Mouse (Mus musculus): ENCODE measurements around the gene Clpx. TPM values are rescaled to one million over a fixed set of nuclear protein-coding genes. Genes with fewer than 3 reads are reported as not detected.
"Not testable (repeated sequence)": the region's sequence is repeated elsewhere in the genome, so short reads cannot be mapped to it uniquely, and the experiment has no call there.

The Clpx gene
- polyA plus RNA-seq, 1 experiment from 2014 or later = 50.0 TPM

DNA sequence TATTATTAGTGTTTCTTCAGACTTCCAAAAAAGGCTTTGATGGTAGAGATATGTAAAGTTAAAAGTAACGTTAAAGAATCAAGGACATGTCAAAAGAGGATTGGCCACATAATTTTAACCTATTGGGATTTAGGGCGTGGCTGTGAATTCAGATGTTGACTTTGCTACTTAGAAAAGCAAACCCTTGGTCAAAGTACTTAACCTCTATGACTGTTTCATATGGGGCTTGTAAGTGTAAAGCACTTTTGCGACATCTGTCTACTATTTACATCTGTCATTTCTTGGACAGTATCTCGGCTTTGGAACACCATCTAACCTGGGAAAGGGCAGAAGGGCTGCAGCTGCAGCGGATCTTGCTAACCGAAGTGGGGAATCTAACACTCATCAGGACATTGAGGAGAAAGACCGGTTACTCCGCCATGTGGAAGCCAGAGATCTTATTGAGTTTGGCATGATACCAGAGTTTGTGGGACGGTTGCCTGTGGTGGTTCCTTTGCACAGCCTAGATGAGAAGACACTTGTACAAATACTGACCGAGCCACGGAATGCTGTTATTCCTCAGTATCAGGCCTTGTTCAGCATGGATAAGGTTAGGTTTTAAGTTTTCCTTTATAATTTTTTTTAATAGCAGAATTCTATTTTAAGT is 28.3 kb downstream of the Clpx start:
- H3K9me3 ChIP-seq = no peaks in the 10 kb centered on the region
- no peak overlapping the region for H3K4me3 ChIP-seq
- no peak overlapping the region for H3K4me2 ChIP-seq
- peaks cover 73% of the 10 kb centered on the region for H3K36me3 ChIP-seq
- 72% methylated on average over 11 of the region's 11 CpGs for WGBS
- ATAC-seq (ENCODE audit: borderline replicate concordance, extremely low read depth, low FRiP score, low TSS enrichment) = no peak
- no peak overlapping the region for H3K9ac ChIP-seq
- no peak overlapping the region for H3K27ac ChIP-seq
- no peaks in the 10 kb centered on the region for H3K4me1 ChIP-seq
- H3K27me3 ChIP-seq = no peaks in the 10 kb centered on the region

DNA sequence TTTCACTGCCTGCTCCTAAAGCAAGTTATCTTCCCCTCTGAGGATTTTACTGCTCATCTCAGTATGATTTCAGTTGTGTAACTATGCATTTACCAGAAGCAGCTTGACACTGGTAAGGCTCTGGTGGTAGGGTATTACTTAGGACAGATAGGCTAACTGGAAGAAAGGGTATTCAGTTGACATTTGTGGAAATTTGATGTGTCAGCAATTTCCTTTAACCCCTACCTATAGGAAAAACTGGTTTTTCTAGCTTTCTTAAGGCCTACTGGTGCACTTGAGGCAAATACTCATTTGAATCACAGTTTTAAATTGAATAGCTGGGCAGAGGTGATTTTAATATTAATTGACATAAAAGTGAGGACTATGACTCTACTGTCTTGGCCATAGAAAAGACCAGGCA is 31.9 kb downstream of the Clpx start:
- no peak for ATAC-seq (ENCODE audit: borderline replicate concordance, extremely low read depth, low FRiP score, low TSS enrichment)
- Histone ChIP-seq H3K4me3 (no peak overlapping the region), H3K4me2 (no peak overlapping the region), H3K4me1 (no peaks in the 10 kb centered on the region), H3K27ac (no peak overlapping the region), H3K27me3 (no peaks in the 10 kb centered on the region), H3K9ac (no peak overlapping the region), H3K36me3 (peaks cover 70% of the 10 kb centered on the region), H3K9me3 (no peaks in the 10 kb centered on the region)

DNA sequence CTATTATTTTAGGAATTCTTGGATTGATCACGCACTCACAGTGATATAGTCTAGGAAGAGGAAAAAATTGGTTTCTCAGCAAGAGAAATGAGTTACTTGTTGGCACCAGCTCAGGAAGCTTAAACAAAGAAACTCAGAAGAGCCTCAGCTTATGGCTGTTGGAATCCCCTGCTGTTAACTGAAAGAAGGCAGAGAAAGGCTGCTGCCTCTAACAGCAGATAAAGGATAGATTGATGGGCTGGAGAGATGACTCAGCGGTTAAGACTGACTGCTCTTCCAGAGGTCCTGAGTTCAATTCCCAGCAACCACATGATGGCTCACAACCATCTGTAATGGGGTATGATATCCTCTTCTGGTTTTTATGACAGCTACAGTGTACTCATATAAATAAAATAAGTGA is 33.3 kb downstream of the Clpx start:
- no peak for ATAC-seq (ENCODE audit: borderline replicate concordance, extremely low read depth, low FRiP score, low TSS enrichment)
- H3K4me2 ChIP-seq = no peak overlapping the region
- H3K36me3 ChIP-seq = peaks cover 60% of the 10 kb centered on the region
- whole genome bisulfite sequencing = 89% methylated on average over 2 of the region's 2 CpGs
- no peak overlapping the region for H3K9ac ChIP-seq
- H3K9me3 ChIP-seq = no peaks in the 10 kb centered on the region
- no peaks in the 10 kb centered on the region for H3K4me1 ChIP-seq
- no peak overlapping the region for H3K4me3 ChIP-seq
- H3K27ac ChIP-seq = no peak overlapping the region
- H3K27me3 ChIP-seq = no peaks in the 10 kb centered on the region

GRCm38 (mm10) chr9:65333958-65334357 is 39.9 kb downstream of the Clpx start:
- H3K9ac ChIP-seq = no peak overlapping the region
- ATAC-seq (ENCODE audit: borderline replicate concordance, extremely low read depth, low FRiP score, low TSS enrichment) = no peak
- no peaks in the 10 kb centered on the region for H3K4me1 ChIP-seq
- no peak overlapping the region for H3K27ac ChIP-seq
- H3K9me3 ChIP-seq = no peaks in the 10 kb centered on the region
- H3K27me3 ChIP-seq = no peaks in the 10 kb centered on the region
- 77% methylated on average over 5 of the region's 5 CpGs for WGBS
- H3K4me2 ChIP-seq = no peak overlapping the region
- peaks cover 8% of the 10 kb centered on the region; the same call in 1 of the 2 replicates for H3K36me3 ChIP-seq
- no peak overlapping the region for H3K4me3 ChIP-seq

GRCm38 (mm10) chr9:65339146-65339545 is 45.1 kb downstream of the Clpx start:
- H3K4me2 ChIP-seq = no peak overlapping the region
- H3K27me3 ChIP-seq = no peaks in the 10 kb centered on the region
- ATAC-seq (ENCODE audit: borderline replicate concordance, extremely low read depth, low FRiP score, low TSS enrichment) = no peak
- H3K27ac ChIP-seq = no peak overlapping the region
- H3K4me1 ChIP-seq = no peaks in the 10 kb centered on the region
- no peaks in the 10 kb centered on the region for H3K9me3 ChIP-seq
- H3K4me3 ChIP-seq = no peak overlapping the region
- 83% methylated on average over 4 of the region's 4 CpGs for WGBS
- no peak overlapping the region for H3K9ac ChIP-seq
- no peaks in the 10 kb centered on the region for H3K36me3 ChIP-seq

GRCm38 (mm10) chr9:65340414-65340813 is 46.4 kb downstream of the Clpx start:
- WGBS = 86% methylated on average over 2 of the region's 2 CpGs
- no peaks in the 10 kb centered on the region for H3K27me3 ChIP-seq

DNA sequence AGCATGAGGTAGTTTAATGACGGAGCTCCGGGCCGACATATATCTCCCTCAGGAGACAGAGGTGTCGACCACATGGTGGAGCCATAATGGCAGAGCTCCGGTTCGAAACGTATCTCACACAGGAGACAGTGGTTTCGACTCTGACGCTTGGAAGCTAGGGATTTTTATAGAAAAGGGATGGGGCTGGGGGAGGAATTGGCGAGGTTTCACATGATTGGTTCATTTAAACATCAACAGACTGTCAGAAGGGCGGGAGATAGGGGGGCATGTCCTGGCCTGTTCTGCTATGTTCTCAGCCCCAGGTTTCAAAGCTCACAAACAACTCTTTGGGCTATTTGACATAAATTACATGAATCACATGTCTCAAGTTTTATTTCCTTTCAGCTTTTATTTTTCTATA is 51.4 kb downstream of the Clpx start:
- Histone ChIP-seq H3K4me1 (peaks cover 15% of the 10 kb centered on the region), H3K27ac (peak overlapping the region; percentile 97), H3K4me3 (peak overlapping the region; percentile 95), H3K4me2 (peak overlapping the region; percentile 77), H3K9ac (peak overlapping the region; percentile 98; the same call in 1 of the 2 replicates)
- ATAC-seq (ENCODE audit: borderline replicate concordance, extremely low read depth, low FRiP score, low TSS enrichment); H3K27me3 ChIP-seq; H3K9me3 ChIP-seq; H3K36me3 ChIP-seq: not testable (repeated sequence)
- WGBS = 62% methylated on average over 11 of the region's 11 CpGs

More at GRCm38 (mm10) chr9:65340414-65340813, 46.4 kb downstream of the Clpx start:
- ATAC-seq (ENCODE audit: borderline replicate concordance, extremely low read depth, low FRiP score, low TSS enrichment) = no peak
- no peak overlapping the region for H3K27ac ChIP-seq
- no peaks in the 10 kb centered on the region for H3K9me3 ChIP-seq
- no peaks in the 10 kb centered on the region for H3K36me3 ChIP-seq
- no peak overlapping the region for H3K9ac ChIP-seq
- H3K4me3 ChIP-seq = no peak overlapping the region
- H3K4me1 ChIP-seq = no peaks in the 10 kb centered on the region
- no peak overlapping the region for H3K4me2 ChIP-seq

GRCm38 (mm10) chr9:65345854-65346475 is 51.9 kb downstream of the Clpx start, which contains the start of gene Pdcd7:
Gene Pdcd7 (plus strand): TSS chr9:65346104.
- Histone ChIP-seq H3K36me3 (no peaks in the 10 kb centered on the region), H3K4me3 (peak within 1 kb of the TSS; percentile 95), H3K27me3 (no peaks in the 10 kb centered on the region), H3K27ac (peak within 1 kb of the TSS; percentile 97), H3K9me3 (no peaks in the 10 kb centered on the region), H3K4me1 (peaks cover 15% of the 10 kb centered on the region), H3K4me2 (peak within 1 kb of the TSS; percentile 77), H3K9ac (peak within 1 kb of the TSS; percentile 98)
- 1% methylated on average over 59 of the region's 59 CpGs for WGBS
- peak; percentile 94 for ATAC-seq (ENCODE audit: borderline replicate concordance, extremely low read depth, low FRiP score, low TSS enrichment)

GRCm38 (mm10) chr9:65346476-65347111 is 52.5 kb downstream of the Clpx start:
- no peaks in the 10 kb centered on the region for H3K36me3 ChIP-seq
- peak overlapping the region; percentile 98 for H3K9ac ChIP-seq
- H3K9me3 ChIP-seq = no peaks in the 10 kb centered on the region
- peak; percentile 80 for ATAC-seq (ENCODE audit: borderline replicate concordance, extremely low read depth, low FRiP score, low TSS enrichment)
- H3K4me2 ChIP-seq = peak overlapping the region; percentile 77
- H3K27me3 ChIP-seq = no peaks in the 10 kb centered on the region
- under 1% methylated on average over 72 of the region's 77 CpGs for WGBS
- peaks cover 15% of the 10 kb centered on the region for H3K4me1 ChIP-seq
- H3K4me3 ChIP-seq = peak overlapping the region; percentile 95
- peak overlapping the region; percentile 97 for H3K27ac ChIP-seq

DNA sequence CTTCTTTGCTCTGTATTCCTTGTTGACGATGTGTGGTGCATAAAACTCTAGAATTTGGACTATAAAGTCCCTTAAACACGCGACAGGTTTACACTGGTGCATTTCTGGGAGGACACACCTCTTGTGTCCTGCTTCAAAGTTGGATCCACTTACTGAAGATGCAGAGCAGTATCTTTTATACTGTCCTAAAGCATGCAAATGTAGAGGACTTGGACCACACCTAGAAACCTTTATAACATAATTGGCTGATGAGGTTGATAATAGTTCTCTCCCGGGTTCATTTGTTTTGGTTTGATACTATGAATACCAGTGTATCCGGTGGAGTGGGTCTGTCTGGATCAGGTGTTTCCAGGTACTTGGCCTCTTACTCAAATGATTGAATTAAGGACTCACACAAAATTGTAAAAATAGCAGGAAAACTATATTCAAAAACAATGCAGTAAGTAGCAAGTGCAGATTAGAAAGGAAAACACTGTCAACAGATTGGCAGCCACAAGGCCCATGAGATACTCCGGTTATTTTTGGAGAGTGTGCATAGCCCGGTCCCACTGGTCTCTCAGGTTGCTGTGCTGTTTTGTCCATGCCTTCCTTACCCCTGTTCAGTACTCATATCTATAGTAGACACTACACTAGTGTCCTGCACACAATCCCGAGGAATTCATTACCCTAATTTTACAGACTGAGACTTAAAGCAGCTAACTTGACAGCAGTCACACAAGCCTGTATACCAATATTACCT is 53.2 kb downstream of the Clpx start:
- 37% methylated on average over 8 of the region's 8 CpGs for WGBS
- H3K27ac ChIP-seq = peak overlapping the region; percentile 97
- H3K4me2 ChIP-seq = peak overlapping the region; percentile 77
- H3K4me1 ChIP-seq = peaks cover 15% of the 10 kb centered on the region
- ATAC-seq (ENCODE audit: borderline replicate concordance, extremely low read depth, low FRiP score, low TSS enrichment) = no peak
- no peaks in the 10 kb centered on the region for H3K9me3 ChIP-seq
- H3K4me3 ChIP-seq = peak overlapping the region; percentile 95
- no peaks in the 10 kb centered on the region for H3K36me3 ChIP-seq
- H3K9ac ChIP-seq = peak overlapping the region; percentile 98
- H3K27me3 ChIP-seq = no peaks in the 10 kb centered on the region

GRCm38 (mm10) chr9:65353251-65353650 is 59.2 kb downstream of the Clpx start:
- Histone ChIP-seq H3K9ac (no peak overlapping the region), H3K9me3 (no peaks in the 10 kb centered on the region), H3K27me3 (no peaks in the 10 kb centered on the region), H3K4me3 (no peak overlapping the region), H3K4me2 (no peak overlapping the region), H3K4me1 (peaks cover 1% of the 10 kb centered on the region; the same call in 1 of the 2 replicates), H3K27ac (no peak overlapping the region), H3K36me3 (peaks cover 29% of the 10 kb centered on the region)
- ATAC-seq (ENCODE audit: borderline replicate concordance, extremely low read depth, low FRiP score, low TSS enrichment) = no peak
- WGBS = 81% methylated on average over 5 of the region's 5 CpGs

Measured in lung, embryonic 15.5 days (tissue).